Mouse (Mus musculus) bone marrow macrophage, adult 2 months (primary cell): ENCODE results near the gene Dspp.

Experiments used
- CTCF ChIP-seq: IDR thresholded peaks from 2 replicates; pipeline ENCODE4 v1.5.1; 2012; ENCODE audit warnings: low read depth, mild to moderate bottlenecking, low read length, moderate library complexity
- POLR2A ChIP-seq: IDR thresholded peaks from 2 replicates; pipeline ENCODE4 v1.6.1; 2012; ENCODE audit warnings: mild to moderate bottlenecking, low read depth, low read length, borderline replicate concordance

DNA sequence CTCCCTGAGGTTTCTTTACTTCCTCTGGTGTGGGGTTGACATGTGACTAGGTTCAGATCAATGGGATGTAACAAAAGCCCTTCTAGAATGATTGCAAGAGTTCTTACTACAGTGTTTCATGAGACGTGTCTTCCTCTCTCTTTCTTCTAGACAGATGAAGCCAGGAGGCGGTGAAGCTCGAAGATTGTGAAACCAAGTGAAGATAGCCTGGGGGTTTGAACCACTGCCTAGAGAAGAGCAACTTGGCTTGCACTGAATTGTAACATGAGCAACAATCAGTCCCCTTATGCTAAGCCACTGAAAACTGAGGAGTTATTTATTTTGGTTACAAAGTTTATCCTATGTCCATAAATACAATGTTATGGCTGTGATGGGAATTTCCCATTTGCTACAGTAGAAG lies 9.9 kb upstream of the Dspp start:
- TF ChIP-seq POLR2A (no peak), CTCF (no peak)
